ENCODE assay signal across 24 mouse cellular contexts in genomic region chr1:98306363-98306762, GRCm38 (mm10).
"Had no signal": no experiment of that assay in that cellular context is flagged by ENCODE, and none has a peak within 500 bp of the region (broad histone marks: within the 10 kb centered on the region; RNA-seq: fewer than 3 reads in every experiment).

No protein-coding gene starts in this region.

- H3K9ac ChIP-seq: heart, embryonic 12.5 days; hindbrain, embryonic 13.5 days; intestine, embryonic 15.5 days; limb, embryonic 12.5 days; liver, embryonic 13.5 days; liver, embryonic 15.5 days had no signal

- H3K4me1 ChIP-seq: hindbrain, embryonic 13.5 days; intestine, embryonic 15.5 days; limb, embryonic 10.5 days; limb, embryonic 12.5 days; liver, embryonic 13.5 days; liver, embryonic 15.5 days had no signal

- H3K4me2 ChIP-seq: heart, embryonic 12.5 days; hindbrain, embryonic 13.5 days; intestine, embryonic 15.5 days; limb, embryonic 12.5 days; liver, embryonic 11.5 days; liver, embryonic 13.5 days; liver, embryonic 15.5 days had no signal

- DNase-seq: gastrocnemius, adult 2 months; gastrocnemius, postnatal 10 days; gastrocnemius, postnatal 25 days; heart, adult 2 months; heart, postnatal 10 days; heart, postnatal 4 days; kidney, adult 18-20 months; kidney, adult 8-10 months; kidney, postnatal 10 days; kidney, postnatal 25 days; kidney, postnatal 4 days; liver; liver, embryonic 13.5 days had no signal

- H3K27ac ChIP-seq: gastrocnemius, adult 2 months; heart, adult 2 months; hindbrain, embryonic 13.5 days; intestine, embryonic 15.5 days; layer of hippocampus, adult 2 months; left cerebral cortex, adult 2 months; limb, embryonic 10.5 days; limb, embryonic 12.5 days; liver, embryonic 13.5 days; liver, embryonic 15.5 days had no signal

- H3K27me3 ChIP-seq: heart, embryonic 12.5 days; hindbrain, embryonic 13.5 days; intestine, embryonic 15.5 days; limb, embryonic 12.5 days; liver, embryonic 13.5 days; liver, embryonic 15.5 days had no signal

- H3K4me3 ChIP-seq: gastrocnemius, adult 2 months; heart, adult 2 months; heart, embryonic 12.5 days; hindbrain, embryonic 13.5 days; intestine, embryonic 15.5 days; layer of hippocampus, adult 2 months; left cerebral cortex, adult 2 months; limb, embryonic 10.5 days; limb, embryonic 12.5 days; liver, embryonic 13.5 days; liver, embryonic 15.5 days had no signal

- H3K36me3 ChIP-seq: heart, embryonic 12.5 days; hindbrain, embryonic 13.5 days; intestine, embryonic 15.5 days; limb, embryonic 10.5 days; limb, embryonic 12.5 days; liver, embryonic 13.5 days; liver, embryonic 15.5 days had no signal

- ATAC-seq: inflammation-experienced regulatory T-cells, adult 6 months; intestine, embryonic 15.5 days; intestine, postnatal 0 days had no signal

- H3K9me3 ChIP-seq: heart, embryonic 12.5 days; hindbrain, embryonic 13.5 days; intestine, embryonic 15.5 days; limb, embryonic 10.5 days; limb, embryonic 12.5 days; liver, embryonic 13.5 days; liver, embryonic 15.5 days had no signal
